8 mouse cellular contexts compared by ENCODE assay signal in genomic region chr1:37634658-37635057, GRCm38 (mm10).
DNase-seq lines count a peak whose midpoint lies in the region; TF ChIP-seq lines count a peak whose summit lies in the region.

No protein-coding gene starts in this region.

- no peak overlapping the region for H3K27ac ChIP-seq in bone marrow, adult 2 months (ENCODE audit: control insufficient read depth, insufficient read depth, low read depth, low read length, poor library complexity)

- intact Hi-C loops in heart, postnatal 36 days (cut with DNase I): loop anchor here (10.0 kb wide), 1 partner anchor 850 kb away; no protein-coding TSS in a partner anchor

- peak; percentile 91 for TF ChIP-seq CTCF in bone marrow, adult 2 months (IDR thresholded peaks at IDR 0.05; ENCODE audit: control insufficient read depth, insufficient read depth, low read length)

- no peak overlapping the region for H3K4me3 ChIP-seq in bone marrow, adult 2 months (replicated peaks; ENCODE audit: control insufficient read depth, low read depth, low read length)

- peak; percentile 55 for DNase-seq in gastrocnemius, postnatal 10 days
- DNase-seq in gastrocnemius, postnatal 4 days (ENCODE audit: low spot score in 2 of 2): no peak
- peak; percentile 27 for DNase-seq in ovary, postnatal 36 days (ENCODE audit: low spot score)
- no peak for DNase-seq in ovary, adult 18-20 months (ENCODE audit: low spot score)
- peak; percentile 59 to 67 for DNase-seq in heart, postnatal 36 days
- DNase-seq in lung, postnatal 36 days: peak; percentile 50
- DNase-seq in thymus, postnatal 25 days: peak; percentile 76

- WGBS in bone marrow, adult 2 months: 16% methylated on average over 4 of the region's 4 CpGs

- TF ChIP-seq POLR2A in bone marrow, adult 2 months (IDR thresholded peaks at IDR 0.05; ENCODE audit: borderline replicate concordance, control insufficient read depth, low read depth, low read length): no peak

- H3K4me1 ChIP-seq in bone marrow, adult 2 months (ENCODE audit: control insufficient read depth, insufficient read depth, low read length): no peaks in the 10 kb centered on the region

Comparison
In these comparisons a context has a peak if more than half of its experiments do, and no peak if none do; other contexts are left out.
1. DNase-seq: peak in gastrocnemius, postnatal 10 days (single experiment), ovary, postnatal 36 days (single experiment), heart, postnatal 36 days (2 of 2), lung, postnatal 36 days (single experiment) and thymus, postnatal 25 days (single experiment); none in gastrocnemius, postnatal 4 days (0 of 2) and ovary, adult 18-20 months (single experiment).